Mouse (Mus musculus): Measurements from ENCODE around the gene Wdsub1.
A peak's percentile ranks its signal among the peaks of the same experiment; 100 is the strongest.

Wdsub1 gene

GRCm38 (mm10) chr2:59841944-59842343 is 40.4 kb downstream of the Wdsub1 start:
- no peak for DNase-seq (ENCODE audit: low read depth, low spot score)

- peak; percentile 33 for DNase-seq (ENCODE audit: low read depth, low spot score)
These were observed 41.0 kb downstream of the Wdsub1 start for GRCm38 (mm10) chr2:59841189-59841939.

DNA sequence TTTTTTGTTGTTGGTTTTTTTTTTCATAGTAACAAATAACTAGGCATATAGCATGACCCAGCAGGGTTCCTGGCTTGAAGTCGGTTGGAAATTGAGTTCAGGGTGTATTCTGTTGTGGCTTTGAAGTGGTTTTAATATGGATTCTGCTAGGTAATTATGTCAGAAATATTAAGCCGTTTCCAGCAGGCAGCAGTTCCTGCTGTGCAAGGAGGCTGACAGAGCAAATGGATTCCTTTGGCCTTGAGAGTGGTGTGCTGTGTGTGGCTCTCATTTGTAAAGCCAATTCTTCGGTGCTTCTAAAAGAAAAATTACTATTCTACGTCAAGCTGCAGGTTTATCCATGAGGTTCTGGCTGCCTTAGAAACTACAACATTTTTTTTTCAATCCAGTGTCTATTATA is 42.2 kb downstream of the Wdsub1 start:
- DNase-seq (ENCODE audit: low read depth, low spot score), result no peak

GRCm38 (mm10) chr2:59839755-59840154 is 42.6 kb downstream of the Wdsub1 start:
- DNase-seq (ENCODE audit: low read depth, low spot score), result no peak

DNA sequence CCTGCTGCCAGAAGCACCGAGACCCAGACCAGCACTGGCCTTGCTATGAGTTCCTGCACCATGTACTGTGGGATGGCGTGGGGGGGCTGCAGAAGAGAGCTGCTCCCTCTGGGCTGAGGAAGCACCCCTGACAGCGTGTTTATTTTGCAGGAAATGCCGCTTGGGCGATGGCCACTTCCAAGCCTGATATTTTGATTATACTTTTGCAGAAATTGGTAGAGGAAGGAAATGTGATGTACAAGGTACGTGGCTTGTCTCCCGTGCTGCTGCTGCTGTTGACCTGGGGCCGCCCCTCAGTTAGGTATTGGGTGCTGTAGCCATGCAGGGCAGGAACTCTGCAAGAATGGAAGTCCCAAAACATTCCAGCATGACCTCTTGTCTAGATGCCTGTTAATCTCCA is 43.6 kb downstream of the Wdsub1 start:
- no peak for DNase-seq (ENCODE audit: low read depth, low spot score)

DNA sequence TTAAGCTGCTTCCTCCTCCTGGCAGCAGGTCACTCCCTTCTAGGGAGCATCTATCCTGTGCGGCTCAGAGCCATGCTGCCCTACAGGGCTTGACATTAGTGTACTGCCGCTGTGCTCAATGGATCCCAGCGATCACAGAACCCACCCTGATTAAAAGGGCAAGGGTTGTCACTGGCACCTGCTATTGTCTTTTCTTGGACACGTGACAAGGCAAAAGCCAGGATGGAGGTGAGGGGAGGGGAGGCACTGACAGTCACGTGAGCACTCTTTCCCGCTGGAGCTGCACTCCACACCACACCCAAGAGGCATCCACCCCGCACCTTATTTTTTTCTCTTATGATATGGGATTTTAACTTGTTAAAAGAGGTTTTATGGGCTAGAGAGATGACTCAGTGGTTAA is 50.6 kb downstream of the Wdsub1 start:
- no peak for DNase-seq (ENCODE audit: low read depth, low spot score)

DNA sequence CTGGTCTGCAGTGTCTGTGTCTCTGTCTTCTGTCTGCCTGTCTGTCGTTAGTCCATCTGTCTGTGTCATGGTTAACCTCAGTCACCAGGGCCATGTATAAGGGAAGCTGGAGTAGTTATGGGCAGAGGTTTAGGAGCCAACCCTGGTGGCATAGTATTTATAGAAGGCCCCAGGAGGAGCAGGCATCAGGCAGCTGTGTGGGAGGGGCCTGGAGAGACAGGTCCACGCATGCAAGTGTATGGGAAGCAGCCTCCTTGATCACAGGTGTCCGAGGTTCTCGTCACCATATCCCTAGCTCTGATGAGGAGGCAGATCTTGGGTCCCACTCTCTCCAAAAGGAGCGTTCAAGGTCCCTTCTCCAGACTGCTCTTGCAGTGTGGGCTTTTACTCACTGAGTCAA is 51.5 kb downstream of the Wdsub1 start:
- DNase-seq (ENCODE audit: low read depth, low spot score), result no peak

GRCm38 (mm10) chr2:59830151-59830550 is 52.2 kb downstream of the Wdsub1 start:
- DNase-seq (ENCODE audit: low read depth, low spot score), result no peak

DNA sequence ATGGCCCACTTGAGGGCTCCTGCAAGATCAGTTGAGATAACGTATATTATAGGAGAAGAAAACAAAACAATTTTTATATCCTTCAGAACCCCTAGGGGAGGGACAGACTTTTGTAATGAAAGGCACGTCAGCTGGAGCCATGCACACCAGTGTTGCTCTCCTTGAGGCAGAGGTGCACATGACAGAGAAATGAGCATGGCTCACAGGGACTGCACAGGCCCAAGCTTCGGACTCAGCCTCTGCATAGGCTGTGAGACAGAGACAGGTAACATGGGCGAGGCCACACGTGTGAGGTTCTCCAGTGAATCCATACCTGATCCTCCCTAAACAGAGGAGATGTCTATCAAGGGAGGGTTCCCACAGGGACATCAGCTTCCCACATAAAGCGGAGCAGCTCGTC is 52.7 kb downstream of the Wdsub1 start:
- DNase-seq (ENCODE audit: low read depth, low spot score), result no peak

GRCm38 (mm10) chr2:59828777-59829508 is 53.4 kb downstream of the Wdsub1 start:
- peak; percentile 14 for DNase-seq (ENCODE audit: low read depth, low spot score)

- DNase-seq (ENCODE audit: low read depth, low spot score), result no peak
These were observed 54.2 kb downstream of the Wdsub1 start for GRCm38 (mm10) chr2:59828103-59828655.

DNA sequence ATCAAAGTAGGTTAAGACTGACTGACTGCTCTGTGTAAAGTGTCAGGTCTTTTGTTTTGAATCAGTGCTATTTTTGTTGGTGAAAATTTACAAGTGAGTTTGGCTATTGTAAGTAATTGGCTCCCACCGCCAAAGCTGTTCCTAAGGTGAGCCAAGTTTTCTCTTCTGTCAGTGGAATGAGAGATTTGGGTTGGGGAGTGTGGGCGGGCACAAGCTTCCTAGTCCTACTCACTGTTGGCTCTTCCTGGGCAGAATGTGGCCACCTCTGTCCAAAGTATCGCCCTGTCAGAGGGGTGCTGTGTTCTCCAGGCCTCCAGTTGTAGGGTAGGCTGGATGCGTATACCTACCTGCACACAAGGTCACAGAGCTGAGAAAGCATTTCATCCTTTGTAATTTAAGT is 57.0 kb downstream of the Wdsub1 start:
- no peak for DNase-seq (ENCODE audit: low read depth, low spot score)

DNA sequence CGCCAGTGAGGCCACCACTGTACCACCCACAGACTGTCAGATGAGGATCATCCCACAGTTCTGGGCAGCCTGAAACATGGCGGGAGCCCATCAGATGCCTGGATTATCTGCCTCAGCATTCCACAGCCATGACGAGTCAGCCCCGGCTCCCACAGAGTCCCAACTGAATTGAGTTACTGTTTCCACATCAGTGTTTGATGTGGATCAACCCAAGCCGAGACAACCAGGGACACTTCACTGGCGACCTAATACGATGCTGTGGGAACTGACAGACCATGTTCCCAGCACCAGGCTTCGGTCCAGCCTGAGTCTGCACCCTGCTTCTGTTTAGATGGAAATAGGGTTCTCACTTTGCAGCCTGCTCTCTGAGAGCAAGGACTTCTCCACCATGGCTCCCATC is 58.1 kb downstream of the Wdsub1 start:
- DNase-seq (ENCODE audit: low read depth, low spot score), result no peak

DNA sequence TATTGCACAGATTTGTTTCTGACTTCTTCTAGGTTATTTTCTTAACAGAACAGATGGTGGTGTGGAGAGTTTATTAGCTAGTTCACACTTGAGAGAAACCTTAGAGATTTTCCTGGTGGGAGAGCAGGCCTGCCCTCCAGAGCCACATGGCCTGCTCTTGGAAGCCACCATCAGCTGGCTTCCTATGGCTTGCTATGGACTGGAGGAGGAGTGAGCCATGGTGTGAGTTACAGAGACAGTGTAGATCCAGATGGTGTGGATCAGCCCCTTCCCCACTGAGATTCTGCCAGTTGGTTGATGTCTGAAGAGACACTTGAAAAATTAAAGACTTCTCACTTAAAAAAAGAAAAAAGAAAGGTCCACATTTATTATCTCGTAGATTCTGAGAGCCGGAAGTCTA is 61.3 kb downstream of the Wdsub1 start:
- DNase-seq (ENCODE audit: low read depth, low spot score), result no peak

DNA sequence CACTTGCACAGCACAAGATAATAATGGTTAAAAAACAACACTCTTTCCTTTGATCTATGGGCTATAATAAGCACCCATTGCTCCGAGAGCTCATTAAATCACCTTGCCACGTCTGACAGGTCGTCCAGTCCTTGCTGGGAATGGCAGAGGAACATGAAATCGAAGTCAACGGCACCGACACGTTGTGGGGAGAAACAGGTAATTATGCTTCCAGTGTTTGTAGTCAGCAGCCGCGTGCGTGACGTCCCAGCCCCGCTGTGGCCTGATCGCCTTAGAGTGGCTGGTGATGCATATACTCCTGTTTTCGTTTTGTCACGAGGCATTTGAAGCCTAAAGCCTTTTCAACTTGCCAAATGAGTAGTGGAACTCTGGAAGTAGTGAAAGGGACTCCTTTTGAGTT is 62.3 kb downstream of the Wdsub1 start:
- no peak for DNase-seq (ENCODE audit: low read depth, low spot score)

DNA sequence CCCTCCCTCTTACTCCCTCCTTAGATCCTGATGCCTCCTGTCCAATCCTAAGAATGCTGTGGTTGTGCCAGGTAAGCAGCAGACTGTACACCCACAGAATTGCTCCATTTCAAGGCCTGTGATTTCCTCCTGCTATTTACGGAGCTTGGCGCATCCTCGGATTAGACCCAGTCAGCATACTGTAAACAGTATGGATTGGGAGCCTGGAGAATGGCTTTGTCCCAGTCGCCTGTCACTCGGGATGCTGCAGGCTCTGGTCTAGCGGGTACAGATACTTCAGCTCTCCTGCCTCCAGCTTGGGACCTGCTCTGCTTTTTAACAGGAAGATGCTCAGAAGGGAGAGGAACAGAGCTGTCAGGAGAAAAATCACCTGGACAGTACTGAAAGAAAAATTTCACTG is 63.0 kb downstream of the Wdsub1 start:
- DNase-seq (ENCODE audit: low read depth, low spot score), result no peak

GRCm38 (mm10) chr2:59818663-59819062 is 63.7 kb downstream of the Wdsub1 start:
- DNase-seq (ENCODE audit: low read depth, low spot score), result no peak

GRCm38 (mm10) chr2:59814997-59815396 is 67.4 kb downstream of the Wdsub1 start:
- no peak for DNase-seq (ENCODE audit: low read depth, low spot score)

DNA sequence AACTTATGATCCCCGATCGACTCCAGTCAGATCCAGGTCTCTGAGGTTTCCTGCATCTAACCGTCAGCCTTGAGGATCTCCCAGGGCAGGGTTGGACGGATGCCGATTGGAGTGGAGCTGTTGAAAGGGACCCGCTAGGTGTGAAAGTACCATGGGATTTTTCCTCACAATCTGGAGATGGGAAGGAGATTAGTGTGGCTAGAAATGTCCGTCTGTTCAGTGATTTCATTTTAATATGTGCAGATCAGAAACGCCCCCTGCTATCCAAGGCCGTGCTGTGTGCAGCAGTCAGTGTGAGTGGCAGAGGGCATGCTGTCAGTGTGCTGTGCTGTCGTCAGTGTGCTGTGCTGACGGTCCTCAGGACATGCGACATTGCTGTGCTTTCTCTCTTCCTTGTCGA is 68.9 kb downstream of the Wdsub1 start:
- no peak for DNase-seq (ENCODE audit: low read depth, low spot score)

- no peak for DNase-seq (ENCODE audit: low read depth, low spot score)
These were observed 69.8 kb downstream of the Wdsub1 start for GRCm38 (mm10) chr2:59812641-59813040.

- no peak for DNase-seq (ENCODE audit: low read depth, low spot score)
These were observed 71.1 kb downstream of the Wdsub1 start for GRCm38 (mm10) chr2:59811247-59811646.

- DNase-seq (ENCODE audit: low read depth, low spot score), result no peak
These were observed 72.4 kb downstream of the Wdsub1 start for GRCm38 (mm10) chr2:59810039-59810438.

DNA sequence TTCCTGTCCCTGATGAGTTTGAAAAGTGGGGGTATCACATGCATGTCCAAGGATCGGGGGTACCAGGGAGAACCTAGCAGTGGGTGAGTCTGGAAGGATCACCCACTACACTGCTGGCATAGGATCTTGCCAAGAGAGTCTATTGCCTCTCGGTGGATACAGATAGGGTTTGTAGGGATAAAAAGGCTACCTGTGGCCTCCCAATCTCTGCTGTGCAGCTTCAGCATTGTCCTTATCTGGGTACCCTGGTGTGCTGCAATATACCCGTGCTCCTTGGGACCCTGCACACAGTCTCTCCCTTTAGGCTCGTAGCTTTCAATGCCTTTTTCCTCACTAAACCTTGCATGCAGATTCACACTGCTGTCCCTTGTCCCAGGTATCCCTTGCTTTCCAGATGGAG is 73.8 kb downstream of the Wdsub1 start:
- no peak for DNase-seq (ENCODE audit: low read depth, low spot score)
